Mouse (Mus musculus): ENCODE results near the gene Ostm1. TPM values are rescaled to one million over a fixed set of nuclear protein-coding genes. Genes with fewer than 3 reads are reported as not detected.

Ostm1 gene
- polyA plus RNA-seq, 1 experiment = 13.0 TPM

DNA sequence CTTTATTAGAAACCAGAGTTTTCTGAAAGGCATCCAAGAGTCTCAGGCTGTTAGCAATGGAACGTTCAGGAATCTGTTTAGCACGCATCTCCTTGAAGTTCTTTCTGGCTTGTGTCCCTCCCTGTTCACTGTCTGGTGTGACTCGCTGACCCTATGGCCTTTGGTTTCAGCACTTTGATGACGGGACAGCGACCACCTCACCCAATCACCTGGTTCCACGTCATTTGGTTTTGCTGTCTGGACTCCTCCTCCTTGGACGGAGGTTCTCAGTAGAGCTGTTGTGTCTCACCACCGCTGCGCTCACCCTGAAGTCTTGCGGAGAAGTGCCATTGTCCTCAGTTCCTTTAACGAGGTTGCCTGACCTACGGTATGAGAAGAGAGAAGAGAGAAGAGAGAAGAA, 21.4 kb upstream of the Ostm1 start:
- H3K4me1 ChIP-seq (ENCODE audit: control insufficient read depth, insufficient read depth, insufficient read length, low read length) = no peaks in the 10 kb centered on the region
- TF ChIP-seq POLR2A (IDR thresholded peaks at IDR 0.05; ENCODE audit: low read depth, low read length) = no peak
- TF ChIP-seq CTCF (IDR thresholded peaks at IDR 0.05; ENCODE audit: extremely low read depth, insufficient read length, insufficient replicate concordance, low read depth, low read length) = no peak
- H3K27ac ChIP-seq (ENCODE audit: insufficient read depth, low read depth, low read length) = no peak overlapping the region
- H3K27me3 ChIP-seq (ENCODE audit: control insufficient read depth, insufficient read depth, low read length) = 0 out of 2 replicates have a peak, but pooled peaks cover 3% of the 10 kb centered on the region
- no peaks in the 10 kb centered on the region for H3K36me3 ChIP-seq (ENCODE audit: control insufficient read depth, insufficient read depth, low read length)
- WGBS = 5% methylated on average over 12 of the region's 12 CpGs
- no peak overlapping the region for H3K4me3 ChIP-seq (ENCODE audit: low read depth, low read length)

DNA sequence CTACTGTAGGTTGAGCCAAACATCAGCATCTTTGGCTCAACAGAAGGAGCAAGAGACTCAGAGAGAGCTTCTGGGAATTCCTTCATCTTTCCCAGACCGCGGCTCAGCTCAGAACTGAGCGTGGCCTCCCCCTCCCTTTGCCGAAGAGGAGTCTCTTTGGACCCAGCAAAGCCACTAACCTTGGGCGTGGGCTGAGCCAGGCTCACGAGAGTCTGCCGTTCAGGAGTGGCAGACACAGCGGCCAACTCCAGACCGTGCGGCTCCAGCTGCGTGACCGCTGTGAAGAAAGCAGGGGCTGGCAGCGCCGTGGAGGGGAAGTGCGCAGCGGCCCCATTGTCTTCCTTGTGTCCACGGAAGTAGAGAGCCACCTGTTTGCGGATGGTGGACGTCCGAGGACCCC, 11.1 kb upstream of the Ostm1 start:
- H3K4me1 ChIP-seq (ENCODE audit: control insufficient read depth, insufficient read depth, insufficient read length, low read length) = peaks cover 2% of the 10 kb centered on the region; the same call in 1 of the 2 replicates
- 3% methylated on average over 20 of the region's 20 CpGs for WGBS
- H3K27me3 ChIP-seq (ENCODE audit: control insufficient read depth, insufficient read depth, low read length) = peaks cover 61% of the 10 kb centered on the region
- no peak overlapping the region for H3K27ac ChIP-seq (ENCODE audit: insufficient read depth, low read depth, low read length)
- H3K4me3 ChIP-seq (ENCODE audit: low read depth, low read length) = no peak overlapping the region
- no peak for TF ChIP-seq POLR2A (IDR thresholded peaks at IDR 0.05; ENCODE audit: low read depth, low read length)
- no peak for TF ChIP-seq CTCF (IDR thresholded peaks at IDR 0.05; ENCODE audit: extremely low read depth, insufficient read length, insufficient replicate concordance, low read depth, low read length)
- H3K36me3 ChIP-seq (ENCODE audit: control insufficient read depth, insufficient read depth, low read length) = no peaks in the 10 kb centered on the region

GRCm38 (mm10) chr10:42572971-42573370, 10.7 kb upstream of the Ostm1 start:
- no peaks in the 10 kb centered on the region for H3K36me3 ChIP-seq (ENCODE audit: control insufficient read depth, insufficient read depth, low read length)
- TF ChIP-seq POLR2A (IDR thresholded peaks at IDR 0.05; ENCODE audit: low read depth, low read length) (no peak), CTCF (IDR thresholded peaks at IDR 0.05; ENCODE audit: extremely low read depth, insufficient read length, insufficient replicate concordance, low read depth, low read length) (no peak)
- no peak overlapping the region for H3K4me3 ChIP-seq (ENCODE audit: low read depth, low read length)
- 4% methylated on average over 15 of the region's 15 CpGs for WGBS
- peaks cover 2% of the 10 kb centered on the region; the same call in 1 of the 2 replicates for H3K4me1 ChIP-seq (ENCODE audit: control insufficient read depth, insufficient read depth, insufficient read length, low read length)
- H3K27ac ChIP-seq (ENCODE audit: insufficient read depth, low read depth, low read length) = no peak overlapping the region
- peaks cover 65% of the 10 kb centered on the region for H3K27me3 ChIP-seq (ENCODE audit: control insufficient read depth, insufficient read depth, low read length)

GRCm38 (mm10) chr10:42574639-42575038, 9.0 kb upstream of the Ostm1 start:
- no peak overlapping the region for H3K4me3 ChIP-seq (ENCODE audit: low read depth, low read length)
- WGBS = 5% methylated on average over 10 of the region's 10 CpGs
- peaks cover 3% of the 10 kb centered on the region; the same call in 1 of the 2 replicates for H3K4me1 ChIP-seq (ENCODE audit: control insufficient read depth, insufficient read depth, insufficient read length, low read length)
- H3K27me3 ChIP-seq (ENCODE audit: control insufficient read depth, insufficient read depth, low read length) = peaks cover 72% of the 10 kb centered on the region
- H3K27ac ChIP-seq (ENCODE audit: insufficient read depth, low read depth, low read length) = no peak overlapping the region
- TF ChIP-seq POLR2A (IDR thresholded peaks at IDR 0.05; ENCODE audit: low read depth, low read length) (no peak), CTCF (IDR thresholded peaks at IDR 0.05; ENCODE audit: extremely low read depth, insufficient read length, insufficient replicate concordance, low read depth, low read length) (no peak)
- no peaks in the 10 kb centered on the region for H3K36me3 ChIP-seq (ENCODE audit: control insufficient read depth, insufficient read depth, low read length)

GRCm38 (mm10) chr10:42577525-42578280, 5.9 kb upstream of the Ostm1 start:
- 5% methylated on average over 15 of the region's 15 CpGs for WGBS
- H3K4me3 ChIP-seq (ENCODE audit: low read depth, low read length) = no peak overlapping the region
- TF ChIP-seq POLR2A (IDR thresholded peaks at IDR 0.05; ENCODE audit: low read depth, low read length) (no peak), CTCF (IDR thresholded peaks at IDR 0.05; ENCODE audit: extremely low read depth, insufficient read length, insufficient replicate concordance, low read depth, low read length) (no peak)
- H3K27ac ChIP-seq (ENCODE audit: insufficient read depth, low read depth, low read length) = no peak overlapping the region
- H3K4me1 ChIP-seq (ENCODE audit: control insufficient read depth, insufficient read depth, insufficient read length, low read length) = peaks cover 3% of the 10 kb centered on the region; the same call in 1 of the 2 replicates
- H3K36me3 ChIP-seq (ENCODE audit: control insufficient read depth, insufficient read depth, low read length) = no peaks in the 10 kb centered on the region
- H3K27me3 ChIP-seq (ENCODE audit: control insufficient read depth, insufficient read depth, low read length) = peaks cover 82% of the 10 kb centered on the region

GRCm38 (mm10) chr10:42578281-42578675, 5.3 kb upstream of the Ostm1 start:
- peaks cover 4% of the 10 kb centered on the region; the same call in 1 of the 2 replicates for H3K4me1 ChIP-seq (ENCODE audit: control insufficient read depth, insufficient read depth, insufficient read length, low read length)
- H3K4me3 ChIP-seq (ENCODE audit: low read depth, low read length) = no peak overlapping the region
- H3K27ac ChIP-seq (ENCODE audit: insufficient read depth, low read depth, low read length) = no peak overlapping the region
- peaks cover 82% of the 10 kb centered on the region for H3K27me3 ChIP-seq (ENCODE audit: control insufficient read depth, insufficient read depth, low read length)
- WGBS = 4% methylated on average over 15 of the region's 15 CpGs
- no peak for TF ChIP-seq CTCF (IDR thresholded peaks at IDR 0.05; ENCODE audit: extremely low read depth, insufficient read length, insufficient replicate concordance, low read depth, low read length)
- TF ChIP-seq POLR2A (IDR thresholded peaks at IDR 0.05; ENCODE audit: low read depth, low read length) = no peak
- H3K36me3 ChIP-seq (ENCODE audit: control insufficient read depth, insufficient read depth, low read length) = no peaks in the 10 kb centered on the region

- H3K27ac ChIP-seq (ENCODE audit: insufficient read depth, low read depth, low read length) = no peak overlapping the region
- peaks cover 7% of the 10 kb centered on the region for H3K4me1 ChIP-seq (ENCODE audit: control insufficient read depth, insufficient read depth, insufficient read length, low read length)
- H3K27me3 ChIP-seq (ENCODE audit: control insufficient read depth, insufficient read depth, low read length) = peaks cover 82% of the 10 kb centered on the region
- H3K4me3 ChIP-seq (ENCODE audit: low read depth, low read length) = no peak overlapping the region
- no peaks in the 10 kb centered on the region for H3K36me3 ChIP-seq (ENCODE audit: control insufficient read depth, insufficient read depth, low read length)
- WGBS = 5% methylated on average over 22 of the region's 22 CpGs
- TF ChIP-seq POLR2A (IDR thresholded peaks at IDR 0.05; ENCODE audit: low read depth, low read length) = no peak
- TF ChIP-seq CTCF (IDR thresholded peaks at IDR 0.05; ENCODE audit: extremely low read depth, insufficient read length, insufficient replicate concordance, low read depth, low read length) = no peak
These were observed 4.7 kb upstream of the Ostm1 start for GRCm38 (mm10) chr10:42578698-42579474.
